Mouse (Mus musculus): ENCODE data around the gene Trim27.
A peak's percentile ranks its signal among the peaks of the same experiment; 100 is the strongest.

Trim27 gene

GRCm38 (mm10) chr13:21179367-21179723 is at the start of gene Trim27:
Gene Trim27 (plus strand): TSS chr13:21179445.
- no peak for DNase-seq

- no peak for DNase-seq
Observed at GRCm38 (mm10) chr13:21142421-21142820, 36.8 kb upstream of the Trim27 start.

GRCm38 (mm10) chr13:21145767-21146166 is 33.5 kb upstream of the Trim27 start, which contains the start of gene Olfr1368:
Gene Olfr1368 (minus strand): TSS chr13:21145867.
- DNase-seq: no peak

GRCm38 (mm10) chr13:21155888-21156287 is 23.4 kb upstream of the Trim27 start:
- DNase-seq: no peak

DNA sequence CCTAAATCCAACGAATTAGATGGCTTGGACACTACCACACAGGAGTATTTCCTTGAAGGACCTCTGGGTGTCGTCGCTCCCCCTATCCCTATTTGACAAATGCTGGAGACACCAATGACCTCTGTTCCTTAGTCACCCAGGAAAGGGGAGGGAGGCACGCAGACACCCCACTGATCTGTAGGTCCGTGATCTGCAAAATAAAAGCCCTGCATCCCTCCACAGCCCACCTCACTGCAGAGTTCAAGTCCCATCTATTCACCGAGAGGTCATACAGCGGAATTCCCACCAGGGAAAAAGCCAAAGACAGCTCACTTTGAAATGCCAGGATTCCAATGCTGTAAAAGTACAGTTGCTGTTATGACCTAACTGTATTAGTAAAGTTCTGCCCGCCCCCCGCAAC is 21.2 kb upstream of the Trim27 start:
- no peak for DNase-seq

DNA sequence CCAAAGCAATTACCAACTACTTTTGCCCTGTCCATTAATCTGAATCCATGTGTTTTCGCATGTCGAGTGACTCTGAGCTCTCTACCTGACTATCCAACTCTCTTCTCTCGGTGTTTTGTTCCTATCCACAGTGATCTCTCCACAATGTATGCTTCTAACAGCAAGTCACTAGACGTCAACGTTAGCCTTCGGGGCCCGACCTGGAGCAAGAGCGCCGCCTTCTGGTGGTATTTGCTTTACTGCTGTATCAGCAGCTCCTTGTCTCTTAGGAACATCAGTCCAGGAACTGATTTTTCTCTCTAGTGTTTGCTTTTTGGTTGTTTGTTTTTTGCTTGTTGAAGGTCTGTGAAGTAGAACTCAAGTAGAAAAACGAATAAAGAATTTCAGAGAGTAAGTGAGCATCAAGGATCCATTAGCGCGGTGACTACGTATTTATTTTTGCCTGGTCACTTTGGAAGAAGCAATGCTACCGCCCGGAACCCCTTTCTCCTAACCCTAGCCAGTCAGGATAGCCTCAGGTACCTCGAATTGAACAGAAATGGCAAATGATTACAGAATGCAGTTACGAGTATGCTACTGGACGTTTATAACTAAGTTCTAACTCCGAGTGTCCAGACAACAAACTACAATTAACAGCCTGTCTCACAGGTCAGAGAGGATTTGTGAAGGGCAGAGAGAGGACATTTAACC is 20.3 kb upstream of the Trim27 start:
- peak; percentile 90 for DNase-seq

- DNase-seq: no peak
Observed at GRCm38 (mm10) chr13:21159475-21159819, 19.8 kb upstream of the Trim27 start.

GRCm38 (mm10) chr13:21160041-21160511 is 19.2 kb upstream of the Trim27 start:
- DNase-seq: no peak

- DNase-seq: peak; percentile 93
Observed at GRCm38 (mm10) chr13:21160657-21161590, 18.3 kb upstream of the Trim27 start.

- no peak for DNase-seq
Observed at GRCm38 (mm10) chr13:21161591-21161990, 17.7 kb upstream of the Trim27 start.

GRCm38 (mm10) chr13:21162591-21162990 is 16.7 kb upstream of the Trim27 start:
- DNase-seq: no peak

DNA sequence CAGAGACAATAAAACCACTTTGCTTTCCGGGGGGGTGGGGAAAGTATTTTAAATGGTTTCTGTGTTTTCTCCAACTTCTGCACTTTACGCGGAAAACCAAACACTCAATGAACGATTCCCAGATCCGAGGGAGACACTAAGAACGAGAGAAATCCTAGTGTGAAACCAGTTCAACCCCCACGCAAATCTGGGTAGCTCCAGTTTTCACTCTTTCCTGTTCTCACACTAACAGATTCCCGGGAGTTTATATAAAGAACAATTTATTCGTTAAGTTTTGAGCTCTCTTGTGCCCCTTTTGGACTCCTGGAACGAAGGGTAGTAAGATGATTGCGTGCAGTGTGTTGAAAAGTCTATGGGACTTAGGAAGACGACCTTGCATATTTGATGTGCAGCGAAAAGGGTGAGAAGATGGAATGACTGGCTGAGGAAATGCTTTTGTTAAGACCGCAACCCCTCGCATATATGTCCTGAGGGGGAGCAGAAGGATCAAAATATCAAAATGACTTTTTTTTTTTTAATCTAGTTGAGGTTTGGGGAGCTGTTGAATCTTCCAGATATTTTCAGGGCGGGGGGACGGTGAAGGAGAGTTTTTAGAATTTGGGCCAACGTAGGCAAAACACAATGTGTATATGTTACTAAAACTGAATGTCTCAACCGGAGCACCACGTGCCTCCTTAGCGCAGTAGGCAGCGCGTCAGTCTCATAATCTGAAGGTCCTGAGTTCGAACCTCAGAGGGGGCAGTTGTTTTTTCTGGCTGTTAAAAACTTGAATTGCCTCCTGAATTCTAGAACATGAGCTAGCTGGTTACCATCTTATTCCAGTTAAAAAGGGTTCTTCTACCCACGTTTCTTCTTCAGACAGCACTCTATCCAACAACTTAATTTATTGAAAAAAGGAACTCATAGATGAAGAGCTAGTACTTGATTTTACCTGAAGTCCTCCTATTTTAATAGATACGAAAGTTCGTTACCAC is 12.0 kb upstream of the Trim27 start:
- peak; percentile 83 for DNase-seq

- DNase-seq: peak; percentile 40
Observed at GRCm38 (mm10) chr13:21167910-21168300, 11.3 kb upstream of the Trim27 start.

DNA sequence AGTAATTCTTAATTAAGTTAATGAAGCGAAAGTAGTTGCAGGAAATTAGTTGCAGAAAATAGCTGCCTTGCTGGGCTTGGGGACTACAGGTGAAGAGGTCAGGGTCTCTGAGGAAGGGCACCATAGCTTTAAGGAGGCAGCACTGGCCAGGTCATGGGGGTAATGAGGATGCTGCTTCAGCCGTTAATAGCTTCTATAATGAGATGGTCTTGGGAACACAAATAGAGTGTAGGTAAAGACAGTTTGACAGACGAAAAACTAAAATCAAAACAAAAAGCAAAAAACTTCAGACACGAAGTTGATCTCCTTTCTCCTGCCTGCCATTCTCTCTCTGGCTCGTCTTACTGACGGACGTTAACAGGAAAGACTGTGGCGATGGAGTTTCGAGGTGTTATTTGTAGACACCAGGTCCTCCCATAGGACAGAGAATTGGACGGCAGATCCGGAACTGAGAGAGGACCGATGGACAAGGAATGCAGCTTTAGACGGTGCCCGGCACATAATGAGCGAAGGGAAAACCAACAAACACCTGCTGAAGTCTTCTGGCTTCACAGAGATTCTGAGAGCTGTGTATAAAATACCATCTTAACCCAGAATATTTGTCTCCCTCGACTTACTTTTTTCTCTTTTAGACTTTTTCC is 10.8 kb upstream of the Trim27 start:
- peak; percentile 31 for DNase-seq

- no peak for DNase-seq
Observed at GRCm38 (mm10) chr13:21169121-21169656, 10.1 kb upstream of the Trim27 start.

DNA sequence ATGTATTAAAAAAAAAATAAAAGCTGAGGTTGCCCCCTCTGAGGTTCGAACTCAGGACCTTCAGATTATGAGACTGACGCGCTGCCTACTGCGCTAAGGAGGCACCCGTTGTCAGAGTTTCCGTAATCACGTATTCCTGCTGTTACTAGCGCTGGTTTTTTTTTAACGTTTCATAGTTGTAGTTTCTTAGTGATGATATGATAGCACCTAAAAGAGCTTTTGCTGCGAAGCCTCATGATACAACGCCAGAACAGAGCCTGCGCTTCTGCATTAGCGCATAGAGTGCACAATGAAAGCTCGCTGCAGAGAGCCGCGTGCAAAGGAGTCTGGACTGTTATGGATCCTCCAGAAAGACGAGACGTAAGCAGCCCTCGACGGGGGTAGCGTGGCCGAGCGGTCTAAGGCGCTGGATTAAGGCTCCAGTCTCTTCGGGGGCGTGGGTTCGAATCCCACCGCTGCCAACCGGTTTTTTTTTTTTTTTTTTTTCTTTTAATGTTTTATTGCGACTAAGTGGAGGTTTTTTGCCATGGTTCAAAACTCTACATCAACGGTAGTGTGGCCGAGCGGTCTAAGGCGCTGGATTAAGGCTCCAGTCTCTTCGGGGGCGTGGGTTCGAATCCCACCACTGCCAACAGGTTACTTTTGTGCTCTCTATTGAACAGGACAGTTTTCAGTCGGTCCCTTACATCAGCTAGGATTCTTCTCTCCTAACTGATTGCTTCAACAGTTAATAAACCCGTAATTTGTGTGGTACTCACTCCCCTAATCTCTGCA is 9.4 kb upstream of the Trim27 start:
- peak; percentile 82 for DNase-seq

GRCm38 (mm10) chr13:21170431-21171155 is 8.7 kb upstream of the Trim27 start:
- DNase-seq: no peak

DNA sequence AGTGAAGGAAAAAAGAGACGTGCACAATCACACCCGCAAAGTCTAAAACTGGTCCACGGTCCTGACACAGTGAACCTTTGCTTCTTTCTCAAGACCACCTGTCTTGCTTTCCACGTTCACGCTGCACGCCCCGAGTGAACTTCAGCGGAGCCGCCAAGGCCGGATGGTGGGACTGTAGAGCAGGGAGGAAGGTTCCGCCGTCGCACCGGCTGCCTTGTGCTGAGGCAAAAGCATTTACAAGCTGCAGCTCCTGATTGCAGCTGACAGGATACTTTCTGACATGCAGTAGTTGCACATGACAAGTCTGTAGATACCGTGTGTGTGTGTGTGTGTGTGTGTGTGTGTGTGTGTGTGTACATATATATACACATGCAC is 8.1 kb upstream of the Trim27 start:
- no peak for DNase-seq

GRCm38 (mm10) chr13:21171600-21172150 is 7.6 kb upstream of the Trim27 start:
- no peak for DNase-seq
